Mouse (Mus musculus): ENCODE measurements at regions not wholly inside any gene's neighbourhood (a gene's known extent, or its start where the extent isn't known, plus 50 kb on each side); places are given as distances from the start of the nearest gene placed in this dataset.
"Not testable (repeated sequence)": the region's sequence is repeated elsewhere in the genome, so short reads cannot be mapped to it uniquely, and the experiment has no call there.

DNA sequence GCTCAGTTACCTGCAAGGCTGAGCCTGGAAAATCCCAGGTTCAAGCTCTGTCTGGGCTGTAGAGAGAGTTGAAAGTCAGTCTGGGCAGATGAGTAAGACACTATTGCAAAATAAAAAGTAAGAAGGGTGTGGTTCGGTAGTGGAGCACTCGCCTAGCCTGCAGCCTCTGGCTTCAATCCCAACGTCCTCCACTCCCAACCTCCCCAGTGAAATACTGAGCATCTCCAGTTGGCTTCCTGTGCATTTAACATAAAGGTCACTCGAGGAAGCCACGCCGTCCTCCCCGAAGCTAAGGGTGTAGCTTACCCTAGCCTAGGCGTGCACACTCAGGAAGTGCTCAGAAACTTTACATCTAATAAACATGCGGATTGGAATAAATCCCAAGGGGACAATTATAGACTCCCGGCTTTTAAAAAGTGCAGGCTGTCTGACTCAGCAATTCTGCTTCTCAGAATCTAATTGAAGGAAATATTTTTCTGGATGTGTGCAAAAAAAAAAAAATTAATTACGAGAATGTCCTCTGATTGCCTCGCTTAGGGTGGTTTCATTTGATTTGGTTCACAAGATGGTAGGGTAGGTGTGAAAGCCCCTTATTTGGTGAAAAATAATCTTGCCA is 137.6 kb upstream of the Rybp start:
- DNase-seq (ENCODE audit: low read depth): no peak

- no peak for DNase-seq (ENCODE audit: low read depth)
Measured at GRCm38 (mm10) chr6:100424181-100424580, 136.9 kb upstream of the Rybp start.

DNA sequence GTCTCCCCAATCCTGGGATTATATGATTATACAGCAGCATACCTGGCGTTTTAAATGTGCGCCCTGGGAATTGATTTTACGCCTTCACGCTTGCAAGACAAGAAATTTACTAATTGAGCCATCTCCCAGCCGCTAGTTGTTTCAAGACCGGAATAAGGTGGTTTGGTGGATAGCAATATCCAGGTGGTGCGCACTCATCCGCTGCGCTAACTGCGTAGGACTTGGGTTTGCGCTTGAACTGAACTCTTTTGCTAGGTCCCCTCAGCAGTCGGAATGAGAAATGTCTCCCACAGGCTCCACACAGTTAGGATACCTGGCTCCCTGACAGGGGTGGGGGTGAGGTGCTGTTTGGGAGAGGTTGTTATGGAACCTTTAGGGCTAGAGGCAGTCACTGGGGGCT is 136.4 kb upstream of the Rybp start:
- no peak for DNase-seq (ENCODE audit: low read depth)

- DNase-seq (ENCODE audit: low read depth): no peak
Measured at GRCm38 (mm10) chr6:100422603-100423002, 135.3 kb upstream of the Rybp start.

DNA sequence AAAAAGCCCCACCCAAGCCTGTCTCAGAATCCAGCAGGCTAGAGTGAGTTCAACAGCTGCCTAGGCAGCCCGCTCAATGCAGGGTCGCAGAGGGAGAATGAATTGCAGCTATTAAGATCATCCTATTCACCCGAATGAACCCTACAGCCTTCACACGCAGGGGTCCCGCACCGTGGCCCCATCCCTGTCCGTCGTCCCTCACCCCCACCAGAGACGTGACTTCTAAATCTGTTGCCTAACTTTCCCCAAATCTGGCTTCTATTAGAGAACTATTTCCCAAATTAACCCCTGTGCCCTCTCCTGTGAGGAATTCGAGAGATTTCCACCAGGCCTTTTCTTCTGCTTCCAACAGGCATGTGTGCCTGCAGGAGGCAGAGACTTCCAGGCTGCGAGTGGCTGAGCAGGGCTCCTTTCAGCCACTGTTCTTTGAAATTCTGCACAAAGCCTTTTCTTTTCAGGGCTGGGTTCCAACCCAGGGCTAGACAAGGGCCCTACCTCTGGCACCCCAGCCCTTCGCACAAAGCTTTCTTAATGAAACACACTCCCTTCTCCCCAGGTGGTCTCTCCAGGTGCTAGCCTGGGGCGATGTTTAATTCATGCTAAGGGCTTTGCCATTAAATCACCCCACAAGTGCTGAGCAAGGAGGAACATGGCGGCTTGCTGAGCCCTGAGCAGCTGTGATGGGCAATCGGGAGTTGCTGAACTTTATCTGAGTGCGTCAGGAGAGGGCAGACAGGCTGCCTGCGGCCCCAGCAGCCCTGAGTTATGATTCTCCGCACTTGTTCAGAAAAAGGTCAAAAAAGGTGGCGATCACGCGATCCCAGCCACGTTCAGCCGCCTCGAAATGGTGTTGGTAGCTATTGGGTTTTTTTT is 134.7 kb upstream of the Rybp start:
- DNase-seq (ENCODE audit: low read depth): no peak

- DNase-seq (ENCODE audit: low read depth): no peak
Measured at GRCm38 (mm10) chr6:100420602-100421001, 133.3 kb upstream of the Rybp start.

DNA sequence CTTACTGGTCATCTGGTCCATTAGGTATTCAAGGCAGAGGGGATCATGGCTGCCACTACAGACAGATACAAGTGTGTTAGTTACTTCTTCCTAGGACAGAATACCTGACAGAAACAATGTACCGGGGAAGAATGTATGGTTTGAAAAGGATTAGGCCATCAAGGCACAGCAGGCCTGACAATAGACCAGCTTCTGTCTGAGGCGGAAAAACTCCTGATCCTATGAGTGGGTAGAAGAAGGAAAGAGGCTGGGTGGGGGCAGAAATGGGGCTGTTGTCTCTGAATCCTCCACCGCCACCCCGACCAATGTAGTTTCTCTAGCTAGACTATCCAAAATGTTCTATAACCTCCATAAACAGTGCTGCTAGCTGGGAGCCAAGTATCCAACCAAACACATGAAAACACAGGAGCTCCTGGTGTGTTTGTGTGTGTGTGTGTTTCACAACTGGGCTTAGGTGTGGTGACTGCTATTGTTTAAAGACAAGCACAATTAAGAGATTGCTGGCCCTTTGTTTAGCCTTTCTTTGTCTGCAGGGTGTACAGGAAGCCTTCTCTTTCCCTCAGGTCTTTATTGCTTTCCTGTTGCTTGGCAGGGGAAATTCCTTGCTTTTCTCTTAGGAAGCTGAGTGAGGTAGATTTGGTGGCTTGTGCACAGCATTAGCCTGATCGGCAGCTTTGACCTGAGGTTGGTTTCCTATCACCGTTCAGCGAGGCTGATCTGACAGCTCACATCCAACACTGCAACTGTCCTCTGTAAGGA is 132.7 kb upstream of the Rybp start:
- DNase-seq (ENCODE audit: low read depth): no peak

GRCm38 (mm10) chr6:100416046-100416445 is 128.8 kb upstream of the Rybp start:
- no peak for DNase-seq (ENCODE audit: low read depth)

DNA sequence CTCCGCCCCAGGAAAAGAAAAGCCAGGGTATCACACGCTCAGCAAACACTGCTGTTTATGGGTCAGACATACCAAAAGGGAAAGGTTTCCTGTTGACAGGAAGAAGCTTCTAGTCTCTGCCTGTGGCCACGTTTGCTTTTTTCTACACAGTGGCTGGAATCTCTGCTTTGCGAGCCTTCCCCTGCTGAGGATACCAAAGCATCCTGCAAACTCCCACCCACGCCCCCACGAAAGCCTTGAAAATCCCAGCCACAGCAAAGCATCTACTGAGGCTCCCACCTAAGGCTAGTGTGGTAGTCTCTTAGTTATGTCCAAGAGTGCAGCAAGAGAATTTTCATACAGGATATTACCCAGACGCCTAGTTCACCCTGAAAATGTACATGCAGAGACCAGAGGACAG is 128.2 kb upstream of the Rybp start:
- no peak for DNase-seq (ENCODE audit: low read depth)

- no peak for DNase-seq (ENCODE audit: low read depth)
Measured at GRCm38 (mm10) chr6:100414836-100415235, 127.6 kb upstream of the Rybp start.

DNA sequence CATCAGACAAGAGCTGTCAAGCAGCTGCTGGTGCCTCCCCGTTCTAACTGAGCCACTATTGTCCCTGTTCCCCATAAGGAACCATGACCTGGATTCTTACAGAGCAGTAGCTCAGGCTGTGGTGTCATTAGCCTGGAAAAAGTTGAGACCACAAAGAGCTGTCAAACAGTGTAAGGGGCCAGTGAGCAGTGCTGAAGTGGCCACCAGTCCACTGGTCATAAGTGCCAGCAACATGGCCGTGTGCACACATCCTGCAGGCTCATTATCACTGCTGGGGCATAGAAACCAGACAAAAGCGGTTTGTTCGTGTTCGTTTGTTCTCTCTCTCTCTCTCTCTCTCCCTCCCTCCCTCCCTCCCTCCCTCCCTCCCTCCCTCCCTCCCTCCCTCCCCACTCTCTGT is 125.2 kb upstream of the Rybp start:
- DNase-seq (ENCODE audit: low read depth): no peak

DNA sequence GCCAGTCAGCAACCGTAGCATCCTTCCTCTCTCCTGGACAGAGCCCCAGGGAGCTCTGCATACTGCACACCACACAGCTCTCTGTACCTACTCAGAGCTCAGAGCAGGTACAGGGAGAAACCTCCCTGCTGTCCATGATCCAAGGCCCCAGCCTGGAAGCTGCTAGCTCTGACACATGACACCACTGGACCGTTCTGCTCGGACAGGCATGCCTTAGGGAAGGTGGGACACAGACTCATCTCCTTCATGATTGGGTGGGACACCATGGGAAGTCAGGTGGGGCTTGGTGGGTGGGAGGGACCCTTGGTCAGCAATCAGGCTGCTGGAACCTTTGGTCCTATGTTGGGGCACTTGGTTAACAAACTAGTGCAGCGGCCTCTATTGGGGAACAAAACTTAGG is 124.7 kb upstream of the Rybp start:
- DNase-seq (ENCODE audit: low read depth): no peak

DNA sequence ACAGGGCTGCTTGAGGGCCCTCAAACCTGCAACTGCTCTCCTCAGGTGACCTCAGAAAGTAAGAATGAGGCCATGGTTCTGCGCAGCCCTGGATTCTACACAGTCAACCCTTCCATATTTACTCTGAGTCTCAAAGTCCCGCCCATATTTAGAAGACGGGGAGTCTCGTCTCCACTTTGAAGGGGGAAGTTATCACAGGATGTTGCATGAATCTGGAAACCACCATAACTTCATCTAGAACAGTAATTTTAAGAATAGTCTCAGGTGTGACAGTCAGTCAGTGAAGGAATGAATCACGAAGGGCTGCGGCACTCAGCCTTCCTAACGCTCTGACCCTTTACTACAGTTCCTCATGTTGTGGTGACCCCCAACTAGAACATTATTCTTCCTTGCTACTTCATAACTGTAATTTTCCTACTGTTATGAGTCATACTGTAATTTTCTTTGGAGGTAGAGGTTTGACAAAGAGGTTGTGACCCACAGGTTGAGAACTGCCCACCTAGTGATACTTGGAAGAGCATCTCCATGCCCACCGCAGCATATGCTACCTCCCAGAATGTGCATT is 122.9 kb upstream of the Rybp start:
- DNase-seq (ENCODE audit: low read depth): no peak

DNA sequence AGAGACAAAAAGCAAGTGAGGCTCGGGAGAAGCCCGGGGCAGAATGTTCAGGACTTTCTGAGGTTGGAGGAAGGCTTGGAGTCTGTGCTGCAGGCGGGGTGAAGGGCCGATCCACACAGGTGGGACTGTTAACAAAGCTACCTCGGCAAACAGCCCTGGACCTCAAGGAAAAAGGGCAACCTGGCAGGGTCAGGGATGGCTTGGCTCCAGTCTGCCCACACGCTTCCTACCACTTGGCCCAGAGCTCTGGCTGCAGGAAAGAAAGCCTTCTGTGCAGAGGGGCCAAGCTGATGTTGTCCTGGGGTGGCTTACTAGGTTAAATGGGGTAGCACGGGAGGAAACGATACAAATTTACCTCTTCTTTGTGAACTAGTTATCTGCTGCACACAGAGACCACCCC is 121.5 kb upstream of the Rybp start:
- no peak for DNase-seq (ENCODE audit: low read depth)

DNA sequence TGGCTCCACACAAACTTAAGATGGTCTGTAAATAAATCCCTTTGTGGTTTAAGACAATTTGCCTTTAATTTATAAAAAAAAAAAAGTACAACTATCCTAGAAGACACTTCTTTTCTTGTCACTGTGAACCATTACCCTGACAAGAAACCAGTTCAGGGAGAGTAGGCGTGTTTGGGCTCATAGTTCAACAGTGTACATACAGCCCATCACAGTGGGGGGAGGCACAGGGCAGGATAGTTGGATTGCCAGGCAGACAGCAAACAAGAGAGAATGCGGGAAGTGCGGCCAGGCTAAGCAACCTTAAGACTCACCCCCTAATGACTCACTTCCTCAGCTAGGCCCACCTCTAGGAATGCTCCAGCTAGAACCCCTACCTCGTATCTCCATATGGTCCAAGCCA is 119.2 kb upstream of the Rybp start:
- no peak for DNase-seq (ENCODE audit: low read depth)

DNA sequence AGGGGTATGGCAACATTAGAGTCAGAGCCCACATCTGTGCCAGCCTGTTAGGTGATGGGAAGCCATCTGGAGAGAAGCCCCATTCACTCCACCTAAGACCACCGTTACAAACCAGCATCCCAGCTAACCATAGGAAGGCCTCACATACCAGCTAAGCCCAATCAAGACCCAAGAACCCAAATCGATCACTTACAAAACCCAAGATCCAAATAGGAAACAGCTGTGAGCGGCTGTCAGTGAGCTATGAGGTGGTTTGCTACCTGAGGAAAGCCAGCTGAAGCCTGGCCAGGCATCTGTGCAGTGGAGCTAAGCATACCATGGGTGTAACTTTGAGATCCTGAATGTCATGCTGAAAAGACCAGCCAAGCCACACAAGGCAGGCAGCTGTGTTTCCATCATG is 116.9 kb upstream of the Rybp start:
- peak; percentile 36 for DNase-seq (ENCODE audit: low read depth)

DNA sequence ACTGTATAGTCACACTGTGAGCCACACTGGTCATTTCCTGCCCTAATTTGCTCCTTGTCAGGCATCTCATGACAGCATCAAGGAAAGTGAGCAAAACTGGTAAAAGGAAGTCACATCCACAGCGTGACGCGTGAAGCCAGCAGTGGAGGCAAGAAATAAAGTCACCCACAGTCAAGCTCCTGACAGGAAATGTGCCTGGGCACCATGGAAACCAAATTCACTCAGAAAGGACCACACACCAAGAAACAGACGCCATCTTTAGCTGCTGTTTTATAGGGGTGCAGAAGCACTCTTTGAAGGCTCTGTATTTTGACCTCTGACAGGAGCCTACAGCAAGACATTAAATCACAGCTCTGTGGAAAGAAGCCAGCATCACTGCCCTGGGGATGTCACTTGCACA is 115.4 kb upstream of the Rybp start:
- DNase-seq (ENCODE audit: low read depth): no peak

DNA sequence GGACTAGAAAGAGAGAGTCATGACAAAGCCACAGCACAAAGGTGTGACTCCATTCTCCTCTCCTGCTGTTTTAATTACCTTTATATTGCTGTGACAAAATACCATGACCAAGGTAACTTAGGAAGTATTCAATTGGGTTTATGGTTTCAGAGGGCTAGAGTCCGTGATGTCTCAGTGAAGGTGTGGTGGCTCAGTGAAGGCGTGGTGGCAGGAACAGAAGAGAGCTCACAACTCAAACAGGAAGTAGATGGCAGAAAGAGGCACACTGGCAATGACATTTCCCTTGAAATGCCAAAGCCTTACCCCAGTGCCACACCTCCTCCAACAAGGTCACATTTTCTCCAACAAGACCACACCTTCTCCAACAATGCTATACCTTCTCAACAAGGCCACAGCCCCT is 114.4 kb upstream of the Rybp start:
- no peak for DNase-seq (ENCODE audit: low read depth)

GRCm38 (mm10) chr6:100399387-100399786 is 112.1 kb upstream of the Rybp start:
- not testable (repeated sequence) for DNase-seq (ENCODE audit: low read depth)

- no peak for DNase-seq (ENCODE audit: low read depth)
Measured at GRCm38 (mm10) chr6:100396311-100397200, 109.3 kb upstream of the Rybp start.

GRCm38 (mm10) chr6:100390258-100390910 is 103.1 kb upstream of the Rybp start:
- no peak for DNase-seq (ENCODE audit: low read depth)

Measured in fibroblast of lung, adult 2 months (primary cell).